Mouse (Mus musculus) hindbrain, embryonic 14.5 days (tissue): ENCODE measurements around the gene Rbpjl. TPM values are rescaled to one million over a fixed set of nuclear protein-coding genes. Genes with fewer than 3 reads are reported as not detected.

ENCODE experiments used
- ATAC-seq: fragments of 200-750 bp; cut with Nextera tagmentation; 2 replicates; pipeline ENCODE4 v1.8.0; 2017; ENCODE audit warnings: moderate number of reproducible peaks, mild to moderate bottlenecking, moderate TSS enrichment, moderate library complexity; ENCODE audit not compliant: low FRiP score
- DNase-seq: peaks from one replicate; pipeline ENCODE4 v3.0.0-alpha.2; 2015; ENCODE audit warnings: low spot score
- H3K27ac ChIP-seq: fragments of 300-500 bp; sonication (generic); 2 replicates; pipeline ENCODE4 v1.5.1; 2014; ENCODE audit warnings: mild to moderate bottlenecking, moderate library complexity
- H3K27me3 ChIP-seq: fragments of 300-500 bp; sonication (generic); 2 replicates; pipeline ENCODE4 v1.6.1; 2014; ENCODE audit warnings: mild to moderate bottlenecking, low read length, mixed read lengths; ENCODE audit not compliant: control insufficient read depth, insufficient read depth
- H3K36me3 ChIP-seq: fragments of 300-500 bp; sonication (generic); replicated peaks from 2 replicates; pipeline ENCODE4 v1.6.1; 2014; ENCODE audit not compliant: control insufficient read depth, insufficient read depth
- H3K4me1 ChIP-seq: fragments of 300-500 bp; sonication (generic); replicated peaks from 2 replicates; pipeline ENCODE4 v1.6.1; 2014; ENCODE audit warnings: antibody characterized with exemption, low read length, mixed read lengths; ENCODE audit not compliant: control insufficient read depth, insufficient read depth
- H3K4me2 ChIP-seq: fragments of 300-500 bp; sonication (generic); replicated peaks from 2 replicates; pipeline ENCODE4 v1.6.1; 2014; ENCODE audit warnings: mild to moderate bottlenecking, moderate library complexity
- H3K4me3 ChIP-seq: fragments of 300-500 bp; sonication (generic); replicated peaks from 2 replicates; pipeline ENCODE4 v1.5.1; 2014; ENCODE audit warnings: mild to moderate bottlenecking, low read length
- H3K9ac ChIP-seq: fragments of 300-500 bp; sonication (generic); 2 replicates; pipeline ENCODE4 v1.6.1; 2014
- H3K9me3 ChIP-seq: fragments of 300-500 bp; sonication (generic); 2 replicates; pipeline ENCODE4 v1.6.1; 2016; ENCODE audit warnings: low read length; ENCODE audit not compliant: control insufficient read depth
- WGBS: fragments of 180-500 bp; shearing (Covaris S2); extraction: QIAGEN DNeasy Blood & Tissue Kit; methylation state at CpG from one replicate; pipeline ENCODE4 v1.1.7; 2014; 5-methylcytosine and 5-hydroxymethylcytosine counted together
- polyA plus RNA-seq: library from polyadenylated mRNA; unstranded; fragments of >200 nt; fragmentation: Nextera tagmentation; extraction: Ambion mirVana; gene quantifications from 2 replicates; pipeline ENCODE4 v1.2.1, GENCODE M21; 2014

The Rbpjl gene
- polyA plus RNA-seq, 1 experiment from 2014 or later = 0.15 TPM

DNA sequence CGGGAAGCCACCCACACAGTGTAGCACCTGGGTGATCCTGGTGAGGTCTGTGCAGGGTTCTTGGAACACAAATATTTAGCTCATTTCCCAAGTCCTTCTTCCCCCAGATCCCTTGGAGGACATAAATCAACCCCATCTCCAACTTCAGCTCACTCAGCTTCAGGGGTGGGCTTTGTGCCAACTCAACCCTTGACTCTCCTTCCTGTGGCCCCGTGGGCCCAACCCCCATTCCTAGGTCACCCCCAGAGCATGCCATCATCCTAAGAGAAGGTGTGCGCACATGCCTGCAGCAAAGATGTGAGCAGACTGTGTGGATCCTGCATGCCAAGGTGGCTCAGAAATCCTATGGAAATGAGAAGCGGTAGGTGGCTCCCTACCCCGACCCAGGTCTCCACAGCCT, 2.6 kb downstream of the Rbpjl start:
- 41% methylated on average over 5 of the region's 5 CpGs for WGBS
- Histone ChIP-seq H3K27me3 (peaks cover 100% of the 10 kb centered on the region), H3K4me1 (peaks cover 5% of the 10 kb centered on the region; the same call in 1 of the 2 replicates), H3K9ac (no peak overlapping the region), H3K4me3 (no peak overlapping the region), H3K4me2 (no peak overlapping the region), H3K9me3 (no peaks in the 10 kb centered on the region), H3K27ac (no peak overlapping the region), H3K36me3 (no peaks in the 10 kb centered on the region)
- ATAC-seq (no peak), DNase-seq (no peak)

DNA sequence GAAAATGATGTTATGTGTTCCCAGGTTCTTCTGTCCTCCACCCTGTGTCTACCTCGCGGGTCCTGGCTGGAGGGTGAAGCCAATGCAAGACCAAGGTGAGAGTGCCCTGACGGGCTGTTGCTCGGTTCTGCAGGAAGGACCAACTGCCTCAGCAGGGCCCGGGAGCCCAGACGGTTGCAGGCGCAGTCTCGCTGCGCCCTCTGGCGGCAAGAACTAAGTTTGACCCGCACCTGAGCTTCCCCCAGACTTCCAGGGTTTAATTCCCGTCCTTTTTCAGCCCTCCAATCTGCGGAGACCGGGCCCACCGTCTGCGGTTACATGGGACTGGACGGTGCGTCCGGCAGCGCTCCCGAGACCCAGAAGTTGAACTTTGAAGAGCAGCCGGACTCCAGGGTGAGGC, 4.8 kb downstream of the Rbpjl start:
- no peak overlapping the region for H3K4me3 ChIP-seq
- H3K36me3 ChIP-seq = no peaks in the 10 kb centered on the region
- no peak overlapping the region for H3K9ac ChIP-seq
- DNase-seq = peak; percentile 83
- H3K9me3 ChIP-seq = no peaks in the 10 kb centered on the region
- WGBS = under 1% methylated on average over 22 of the region's 22 CpGs
- peaks cover 78% of the 10 kb centered on the region for H3K27me3 ChIP-seq
- no peak overlapping the region for H3K4me2 ChIP-seq
- no peak overlapping the region for H3K27ac ChIP-seq
- H3K4me1 ChIP-seq = peaks cover 5% of the 10 kb centered on the region; the same call in 1 of the 2 replicates
- ATAC-seq = no peak

DNA sequence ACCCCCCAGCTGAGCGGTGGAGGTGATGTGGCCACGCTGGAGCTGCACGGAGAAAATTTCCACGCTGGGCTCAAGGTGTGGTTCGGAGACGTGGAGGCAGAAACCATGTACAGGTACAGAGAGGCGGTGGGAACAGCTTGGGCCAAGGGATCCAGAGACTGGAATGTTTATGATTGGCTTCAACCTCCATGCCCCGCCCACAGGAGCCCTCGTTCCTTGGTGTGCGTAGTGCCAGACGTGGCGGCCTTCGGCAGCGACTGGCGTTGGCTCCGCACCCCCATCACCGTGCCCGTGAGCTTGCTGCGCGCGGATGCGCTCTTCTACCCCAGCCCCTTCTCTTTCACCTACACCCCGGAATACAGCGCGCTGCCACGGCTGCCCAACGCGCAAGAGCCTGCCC, 11.2 kb downstream of the Rbpjl start:
- DNase-seq = no peak
- H3K4me2 ChIP-seq = peak overlapping the region; percentile 40
- no peak overlapping the region for H3K27ac ChIP-seq
- no peaks in the 10 kb centered on the region for H3K4me1 ChIP-seq
- no peaks in the 10 kb centered on the region for H3K9me3 ChIP-seq
- WGBS = 32% methylated on average over 28 of the region's 28 CpGs
- no peak for ATAC-seq
- no peak overlapping the region for H3K9ac ChIP-seq
- H3K36me3 ChIP-seq = no peaks in the 10 kb centered on the region
- H3K27me3 ChIP-seq = peaks cover 32% of the 10 kb centered on the region
- H3K4me3 ChIP-seq = peak overlapping the region; percentile 15

DNA sequence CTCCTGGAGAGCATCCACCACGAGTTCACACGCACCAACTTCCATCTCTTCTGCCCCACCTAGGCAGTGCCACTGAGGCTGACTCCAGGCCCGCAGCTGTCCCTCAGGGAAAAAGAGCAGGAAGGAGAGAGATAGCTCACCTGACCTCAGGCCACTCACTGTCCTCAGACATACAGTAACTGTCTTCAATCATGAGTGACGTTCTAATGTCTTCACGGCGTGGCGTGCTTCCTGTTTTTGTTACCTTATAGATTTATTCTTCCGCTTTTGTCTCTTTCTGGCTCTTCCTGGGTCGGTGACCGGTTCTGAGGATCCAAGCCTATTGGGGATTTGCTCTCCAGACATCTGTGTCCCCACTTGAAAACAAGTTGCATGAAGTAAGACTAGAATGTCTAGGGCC, 11.6 kb downstream of the Rbpjl start:
- H3K4me2 ChIP-seq = peak overlapping the region; percentile 40
- H3K27me3 ChIP-seq = peaks cover 28% of the 10 kb centered on the region
- H3K4me3 ChIP-seq = peak overlapping the region; percentile 15
- ATAC-seq = no peak
- no peak overlapping the region for H3K9ac ChIP-seq
- no peaks in the 10 kb centered on the region for H3K36me3 ChIP-seq
- H3K27ac ChIP-seq = no peak overlapping the region
- 75% methylated on average over 10 of the region's 10 CpGs for WGBS
- no peaks in the 10 kb centered on the region for H3K4me1 ChIP-seq
- H3K9me3 ChIP-seq = no peaks in the 10 kb centered on the region
- no peak for DNase-seq

DNA sequence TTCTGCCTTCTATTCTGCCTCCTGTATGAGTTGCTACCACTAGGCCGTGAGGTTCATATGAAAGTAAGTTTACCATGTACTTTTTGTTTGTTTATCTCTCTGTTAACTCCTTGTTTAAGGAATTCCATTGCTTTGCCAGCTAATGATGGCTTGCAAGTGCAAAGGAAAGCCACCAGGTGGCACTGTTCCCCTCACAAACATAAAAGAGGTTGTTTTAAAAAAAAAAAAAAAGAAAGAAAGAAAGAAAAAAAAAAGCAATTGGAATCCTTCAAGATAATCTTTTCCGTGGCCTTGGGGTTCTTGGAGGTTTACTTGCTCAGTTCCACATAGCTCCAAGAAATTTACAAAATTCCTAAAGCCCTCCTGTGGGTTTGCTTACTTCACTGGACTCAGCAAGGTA, 14.3 kb downstream of the Rbpjl start:
- H3K9ac ChIP-seq = no peak overlapping the region
- H3K27me3 ChIP-seq = peaks cover 18% of the 10 kb centered on the region
- 9% methylated on average over 2 of the region's 2 CpGs for WGBS
- peak; percentile 82 for DNase-seq
- no peaks in the 10 kb centered on the region for H3K9me3 ChIP-seq
- H3K4me1 ChIP-seq = no peaks in the 10 kb centered on the region
- no peaks in the 10 kb centered on the region for H3K36me3 ChIP-seq
- ATAC-seq = no peak
- no peak overlapping the region for H3K4me2 ChIP-seq
- H3K27ac ChIP-seq = no peak overlapping the region
- no peak overlapping the region for H3K4me3 ChIP-seq

DNA sequence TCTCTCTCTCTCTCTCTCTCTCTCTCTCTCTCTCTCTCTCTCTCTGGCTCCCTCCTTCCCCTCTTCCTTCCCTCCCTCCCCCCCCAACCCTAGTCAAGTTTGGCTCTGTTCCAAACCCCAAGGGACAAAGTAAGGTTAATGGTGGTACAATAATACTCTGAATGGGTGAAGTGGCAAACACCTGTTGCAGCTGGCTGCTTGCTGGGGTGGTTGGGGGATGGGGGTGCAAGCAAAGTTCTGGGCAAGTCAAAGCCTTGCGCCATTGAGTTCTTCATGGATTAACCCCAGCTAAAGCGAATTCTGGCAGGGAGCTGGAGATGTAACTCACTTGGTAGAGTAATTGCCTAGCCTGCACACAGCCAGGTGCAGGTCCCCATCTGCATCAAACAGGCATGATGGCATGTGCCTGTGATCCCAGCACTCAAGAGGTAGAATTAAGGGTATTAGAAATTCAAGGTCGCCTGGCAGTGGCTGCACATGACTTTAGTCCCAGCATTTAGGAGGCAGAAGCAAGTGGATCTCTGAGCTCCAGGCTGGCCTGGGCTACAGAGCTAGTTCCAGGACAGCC, 15.5 kb downstream of the Rbpjl start:
- Histone ChIP-seq H3K9ac (no peak overlapping the region), H3K9me3 (no peaks in the 10 kb centered on the region), H3K4me2 (no peak overlapping the region), H3K4me1 (no peaks in the 10 kb centered on the region), H3K27me3 (peaks cover 18% of the 10 kb centered on the region), H3K36me3 (no peaks in the 10 kb centered on the region), H3K4me3 (no peak overlapping the region), H3K27ac (no peak overlapping the region)
- no peak for ATAC-seq
- no peak for DNase-seq
- 39% methylated on average over 3 of the region's 3 CpGs for WGBS

DNA sequence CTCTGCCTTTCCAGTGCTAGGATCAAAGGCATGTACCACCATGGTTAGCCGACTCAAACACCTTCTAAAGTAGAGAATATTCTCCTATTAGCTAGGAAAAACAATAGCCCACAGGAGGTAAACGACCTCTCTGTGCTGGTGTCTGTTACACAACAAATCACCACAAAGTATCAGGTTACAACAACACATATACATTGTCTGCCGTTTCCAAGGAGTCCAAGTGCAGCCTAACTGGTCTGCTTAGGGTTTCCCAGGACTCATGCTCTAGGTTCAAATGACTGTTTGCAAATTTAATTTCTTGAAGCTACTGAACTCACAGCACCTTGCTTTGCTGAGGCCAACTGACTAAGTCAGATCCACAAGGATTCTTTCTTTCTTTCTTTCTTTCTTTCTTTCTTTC, 16.5 kb downstream of the Rbpjl start:
- ATAC-seq = no peak

DNA sequence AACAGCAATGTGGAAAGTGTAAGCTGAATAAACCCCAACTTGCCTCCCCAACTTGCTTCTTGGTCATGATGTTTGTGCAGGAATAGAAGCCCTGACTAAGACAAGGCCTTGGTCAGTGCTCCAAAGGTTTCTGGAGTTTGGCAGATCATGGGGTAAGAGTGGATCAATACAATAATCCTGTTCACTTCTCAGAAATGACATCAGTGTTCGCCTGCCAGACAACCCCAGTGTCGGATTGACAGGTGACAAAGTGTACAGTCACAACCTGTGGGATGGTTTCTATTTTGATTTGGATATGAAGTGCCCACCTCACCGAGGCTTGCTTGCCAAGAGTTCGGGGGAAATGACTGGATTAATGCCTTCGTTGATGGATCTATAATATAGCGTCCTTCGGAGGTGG, 18.4 kb downstream of the Rbpjl start:
- no peaks in the 10 kb centered on the region for H3K9me3 ChIP-seq
- DNase-seq (no peak), ATAC-seq (no peak)
- H3K4me2 ChIP-seq = no peak overlapping the region
- H3K4me3 ChIP-seq = no peak overlapping the region
- no peaks in the 10 kb centered on the region for H3K36me3 ChIP-seq
- WGBS = 88% methylated on average over 7 of the region's 7 CpGs
- no peaks in the 10 kb centered on the region for H3K4me1 ChIP-seq
- no peak overlapping the region for H3K9ac ChIP-seq
- no peaks in the 10 kb centered on the region for H3K27me3 ChIP-seq
- no peak overlapping the region for H3K27ac ChIP-seq

More for the DNA sequence above, 16.5 kb downstream of the Rbpjl start:
- Histone ChIP-seq H3K9me3 (no peaks in the 10 kb centered on the region), H3K4me2 (no peak overlapping the region), H3K4me1 (no peaks in the 10 kb centered on the region), H3K27ac (no peak overlapping the region), H3K36me3 (no peaks in the 10 kb centered on the region), H3K9ac (no peak overlapping the region), H3K27me3 (peaks cover 7% of the 10 kb centered on the region; the same call in 1 of the 2 replicates), H3K4me3 (no peak overlapping the region)
- 4% methylated on average over 3 of the region's 3 CpGs for WGBS
- DNase-seq = no peak

DNA sequence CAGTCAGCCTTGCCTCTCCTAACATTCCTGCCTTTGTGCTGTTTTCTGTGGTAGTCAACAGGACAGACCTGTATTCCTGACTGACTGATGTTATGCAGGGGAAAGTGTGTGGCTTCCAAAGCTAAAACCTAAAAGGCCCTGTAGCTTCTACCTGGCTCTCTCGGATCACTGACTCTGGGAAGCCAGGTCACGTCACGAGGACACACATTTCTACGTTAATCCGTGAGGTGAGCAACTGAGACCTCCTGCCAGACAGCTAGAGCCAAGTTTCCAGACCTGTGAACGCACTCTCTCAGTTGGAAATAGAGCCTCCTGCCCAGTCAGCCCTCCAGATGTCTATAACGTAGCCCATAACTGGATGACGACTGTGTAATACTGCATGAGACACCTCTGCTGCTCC, 19.0 kb downstream of the Rbpjl start:
- Histone ChIP-seq H3K4me3 (no peak overlapping the region), H3K36me3 (no peaks in the 10 kb centered on the region), H3K27me3 (no peaks in the 10 kb centered on the region), H3K4me2 (no peak overlapping the region), H3K4me1 (no peaks in the 10 kb centered on the region), H3K9ac (no peak overlapping the region), H3K9me3 (no peaks in the 10 kb centered on the region), H3K27ac (no peak overlapping the region)
- ATAC-seq (no peak), DNase-seq (no peak)
- WGBS = 88% methylated on average over 8 of the region's 8 CpGs
